ENCODE assay signal across 15 mouse cellular contexts in genomic region chr11:52523191-52523590, GRCm38 (mm10).
"Had no signal": no experiment of that assay in that cellular context is flagged by ENCODE, and none has a peak within 500 bp of the region (broad histone marks: within the 10 kb centered on the region; RNA-seq: fewer than 3 reads in every experiment).

No protein-coding gene starts in this region.

- H3K27ac ChIP-seq: kidney, postnatal 0 days; liver, embryonic 13.5 days; midbrain, embryonic 12.5 days; neural tube, embryonic 13.5 days; stomach, postnatal 0 days had no signal

- H3K4me2 ChIP-seq: liver, embryonic 13.5 days; midbrain, embryonic 12.5 days; neural tube, embryonic 13.5 days had no signal

- DNase-seq: kidney, adult 2 months; kidney, postnatal 25 days; liver, embryonic 13.5 days; lung, adult 2 months; lung, postnatal 14 days; retina, postnatal 1 day; thymus, adult 2 months; thymus, postnatal 25 days had no signal

- H3K9me3 ChIP-seq: liver, embryonic 13.5 days; midbrain, embryonic 12.5 days; neural tube, embryonic 13.5 days had no signal

- H3K27me3 ChIP-seq: liver, embryonic 13.5 days; midbrain, embryonic 12.5 days had no signal

- H3K36me3 ChIP-seq: liver, embryonic 13.5 days; midbrain, embryonic 12.5 days; neural tube, embryonic 13.5 days had no signal

- H3K4me3 ChIP-seq: liver, embryonic 13.5 days; midbrain, embryonic 12.5 days; myocyte; neural tube, embryonic 13.5 days had no signal

- ATAC-seq: intestine, postnatal 0 days; midbrain, embryonic 16.5 days had no signal

- H3K9ac ChIP-seq: liver, embryonic 13.5 days; midbrain, embryonic 12.5 days; neural tube, embryonic 13.5 days had no signal

- H3K4me1 ChIP-seq: liver, embryonic 13.5 days; midbrain, embryonic 12.5 days; neural tube, embryonic 13.5 days had no signal
